Mouse (Mus musculus): ENCODE results near the gene Olfr1494. TPM values are rescaled to one million over a fixed set of nuclear protein-coding genes. Genes with fewer than 3 reads are reported as not detected.

The Olfr1494 gene
- polyA plus RNA-seq (2015; fragmentation: Illumina TruSeq; extraction: RNeasy Lipid Tissue Mini Kit (QIAGEN cat#74804); ENCODE audit: insufficient read depth, low replicate concordance) = not detected

GRCm38 (mm10) chr19:13739428-13739827 lies at the start of gene Olfr1494:
Olfr1494 (plus strand) TSS chr19:13739728.

DNA sequence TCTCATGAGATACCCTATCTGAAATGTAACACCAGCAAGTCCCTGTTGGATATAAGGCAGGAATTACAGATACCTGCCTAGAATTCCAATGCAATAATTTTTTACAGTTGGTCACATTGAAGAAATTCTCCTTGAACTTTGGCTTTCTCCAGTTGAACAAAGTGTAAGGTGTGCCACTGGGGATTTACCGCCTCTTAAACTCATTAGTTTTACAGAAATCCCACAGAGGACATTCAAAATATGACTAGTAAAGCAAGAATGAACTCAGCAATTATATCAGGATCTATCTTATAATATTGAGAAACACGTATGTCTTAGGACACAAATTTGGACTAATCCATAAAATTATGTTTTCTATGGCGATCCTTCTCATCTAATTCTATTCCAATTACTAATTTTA lies 42.6 kb upstream of the Olfr1494 start, which contains the start of gene Olfr1491:
Olfr1491 (plus strand) TSS at position 301 of the 400 bp plus-strand sequence.

DNA sequence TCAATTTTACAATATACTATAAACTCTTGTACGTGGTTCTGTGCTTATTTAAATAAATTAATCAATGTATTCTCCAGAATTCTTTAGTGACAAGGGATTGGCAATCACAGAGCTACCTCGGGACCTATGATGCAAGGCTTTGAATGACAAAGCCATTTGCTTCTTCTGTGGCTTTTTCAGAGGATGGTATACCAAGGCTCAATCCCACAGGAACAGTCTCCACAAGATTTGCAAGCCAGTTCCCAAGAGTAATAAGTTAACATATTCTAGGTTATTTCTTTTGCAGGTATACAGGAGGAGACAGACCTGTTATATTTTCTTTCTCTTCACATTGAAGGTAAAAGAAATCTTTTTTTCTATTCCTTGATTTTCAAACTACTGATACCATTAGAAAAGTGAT lies 16.6 kb upstream of the Olfr1494 start, which contains the start of gene Olfr1493-ps1:
Olfr1493-ps1 (plus strand) TSS at position 301 of the 400 bp plus-strand sequence.

DNA sequence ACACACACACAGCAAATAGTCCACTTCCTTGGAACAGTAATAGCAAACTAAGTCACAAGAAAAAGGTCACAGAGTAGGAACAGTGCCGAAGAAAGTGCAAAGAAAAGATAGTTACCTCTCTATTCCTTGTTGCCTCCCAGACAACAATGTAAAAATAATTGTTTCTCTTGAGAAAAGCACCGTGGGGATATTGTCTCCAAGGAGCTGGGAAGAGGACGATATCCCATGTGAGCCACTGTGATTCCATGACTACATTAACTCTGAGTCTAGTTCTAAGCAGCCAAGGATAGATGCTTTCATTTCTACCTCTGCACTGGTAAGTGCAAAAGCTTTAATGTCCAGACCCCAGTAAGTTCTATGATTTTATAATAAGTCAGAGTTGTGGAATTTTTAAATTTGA lies 24.8 kb downstream of the Olfr1494 start, which contains the start of gene Olfr1495:
Olfr1495 (plus strand) TSS at position 301 of the 400 bp plus-strand sequence.

GRCm38 (mm10) chr19:13777578-13777977 lies 38.0 kb downstream of the Olfr1494 start, which contains the start of gene Olfr1496:
Olfr1496 (plus strand) TSS chr19:13777878.

GRCm38 (mm10) chr19:13798102-13798501 lies 58.6 kb downstream of the Olfr1494 start, which contains the start of gene Olfr1497:
Olfr1497 (minus strand) TSS chr19:13798202.

Other genes starting within 250 kb of the Olfr1494 start
- not detected for gene Olfr1477, start 239.2 kb upstream of the Olfr1494 start, polyA plus RNA-seq (2015; fragmentation: Illumina TruSeq; extraction: RNeasy Lipid Tissue Mini Kit (QIAGEN cat#74804); ENCODE audit: insufficient read depth, low replicate concordance)
- gene Olfr1480, start 211.8 kb upstream of the Olfr1494 start, polyA plus RNA-seq (2015; fragmentation: Illumina TruSeq; extraction: RNeasy Lipid Tissue Mini Kit (QIAGEN cat#74804); ENCODE audit: insufficient read depth, low replicate concordance) = not detected
- gene Olfr1484, start 156.2 kb upstream of the Olfr1494 start, polyA plus RNA-seq (2015; fragmentation: Illumina TruSeq; extraction: RNeasy Lipid Tissue Mini Kit (QIAGEN cat#74804); ENCODE audit: insufficient read depth, low replicate concordance) = not detected
- gene Olfr1487, start 122.4 kb upstream of the Olfr1494 start, polyA plus RNA-seq (2015; fragmentation: Illumina TruSeq; extraction: RNeasy Lipid Tissue Mini Kit (QIAGEN cat#74804); ENCODE audit: insufficient read depth, low replicate concordance) = not detected
- gene Olfr1489, start 108.1 kb upstream of the Olfr1494 start, polyA plus RNA-seq (2015; fragmentation: Illumina TruSeq; extraction: RNeasy Lipid Tissue Mini Kit (QIAGEN cat#74804); ENCODE audit: insufficient read depth, low replicate concordance) = not detected
- gene Olfr1490, start 88.6 kb upstream of the Olfr1494 start, polyA plus RNA-seq (2015; fragmentation: Illumina TruSeq; extraction: RNeasy Lipid Tissue Mini Kit (QIAGEN cat#74804); ENCODE audit: insufficient read depth, low replicate concordance) = not detected
- gene Olfr1491, start 42.5 kb upstream of the Olfr1494 start, polyA plus RNA-seq (2015; fragmentation: Illumina TruSeq; extraction: RNeasy Lipid Tissue Mini Kit (QIAGEN cat#74804); ENCODE audit: insufficient read depth, low replicate concordance) = not detected
- not detected for gene Olfr1493-ps1, start 16.4 kb upstream of the Olfr1494 start, polyA plus RNA-seq (2015; fragmentation: Illumina TruSeq; extraction: RNeasy Lipid Tissue Mini Kit (QIAGEN cat#74804); ENCODE audit: insufficient read depth, low replicate concordance)
- not detected for gene Olfr1495, start 24.9 kb downstream of the Olfr1494 start, polyA plus RNA-seq (2015; fragmentation: Illumina TruSeq; extraction: RNeasy Lipid Tissue Mini Kit (QIAGEN cat#74804); ENCODE audit: insufficient read depth, low replicate concordance)
- gene Olfr1496, start 38.1 kb downstream of the Olfr1494 start, polyA plus RNA-seq (2015; fragmentation: Illumina TruSeq; extraction: RNeasy Lipid Tissue Mini Kit (QIAGEN cat#74804); ENCODE audit: insufficient read depth, low replicate concordance) = not detected
- gene Olfr1497, start 58.5 kb downstream of the Olfr1494 start, polyA plus RNA-seq (2015; fragmentation: Illumina TruSeq; extraction: RNeasy Lipid Tissue Mini Kit (QIAGEN cat#74804); ENCODE audit: insufficient read depth, low replicate concordance) = not detected
- not detected for gene Olfr1499, start 79.7 kb downstream of the Olfr1494 start, polyA plus RNA-seq (2015; fragmentation: Illumina TruSeq; extraction: RNeasy Lipid Tissue Mini Kit (QIAGEN cat#74804); ENCODE audit: insufficient read depth, low replicate concordance)
- not detected for gene Olfr1500, start 90.8 kb downstream of the Olfr1494 start, polyA plus RNA-seq (2015; fragmentation: Illumina TruSeq; extraction: RNeasy Lipid Tissue Mini Kit (QIAGEN cat#74804); ENCODE audit: insufficient read depth, low replicate concordance)
- not detected for gene Olfr1501, start 111.0 kb downstream of the Olfr1494 start, polyA plus RNA-seq (2015; fragmentation: Illumina TruSeq; extraction: RNeasy Lipid Tissue Mini Kit (QIAGEN cat#74804); ENCODE audit: insufficient read depth, low replicate concordance)
- gene Olfr1502, start 122.1 kb downstream of the Olfr1494 start, polyA plus RNA-seq (2015; fragmentation: Illumina TruSeq; extraction: RNeasy Lipid Tissue Mini Kit (QIAGEN cat#74804); ENCODE audit: insufficient read depth, low replicate concordance) = not detected
- gene Olfr1504, start 158.2 kb downstream of the Olfr1494 start, polyA plus RNA-seq (2015; fragmentation: Illumina TruSeq; extraction: RNeasy Lipid Tissue Mini Kit (QIAGEN cat#74804); ENCODE audit: insufficient read depth, low replicate concordance) = not detected
- gene Olfr1505, start 173.8 kb downstream of the Olfr1494 start, polyA plus RNA-seq (2015; fragmentation: Illumina TruSeq; extraction: RNeasy Lipid Tissue Mini Kit (QIAGEN cat#74804); ENCODE audit: insufficient read depth, low replicate concordance) = not detected